Mouse (Mus musculus) G1E-ER4 (cell line): ENCODE results near the gene Enc1. TPM values are rescaled to one million over a fixed set of nuclear protein-coding genes. Genes with fewer than 3 reads are reported as not detected.

Experiments
- GATA1 ChIP-seq: IDR thresholded peaks from one replicate; pipeline ENCODE4 v1.8.0; 2012; ENCODE audit warnings: low read length, inconsistent platforms
- polyA plus RNA-seq: library from polyadenylated mRNA; stranded (reverse); fragments of >175 nt; gene quantifications from 2 replicates; pipeline ENCODE4 v1.2.3, GENCODE M21; 2012

Gene Enc1
- polyA plus RNA-seq, 1 experiment: not detected

GRCm38 (mm10) chr13:97216196-97216595, 24.7 kb upstream of the Enc1 start:
- TF ChIP-seq GATA1: no peak

- TF ChIP-seq GATA1: no peak
Observed at GRCm38 (mm10) chr13:97220022-97220421, 20.9 kb upstream of the Enc1 start.

- TF ChIP-seq GATA1: no peak
Observed at GRCm38 (mm10) chr13:97223856-97224255, 17.0 kb upstream of the Enc1 start.

GRCm38 (mm10) chr13:97224341-97224982, 16.4 kb upstream of the Enc1 start:
- no peak for TF ChIP-seq GATA1

GRCm38 (mm10) chr13:97225130-97225529, 15.8 kb upstream of the Enc1 start:
- no peak for TF ChIP-seq GATA1

- no peak for TF ChIP-seq GATA1
Observed at GRCm38 (mm10) chr13:97227795-97228194, 13.1 kb upstream of the Enc1 start.

- no peak for TF ChIP-seq GATA1
Observed at GRCm38 (mm10) chr13:97230101-97230500, 10.8 kb upstream of the Enc1 start.

GRCm38 (mm10) chr13:97233092-97233491, 7.8 kb upstream of the Enc1 start:
- TF ChIP-seq GATA1: no peak

GRCm38 (mm10) chr13:97234785-97235417, 6.0 kb upstream of the Enc1 start:
- no peak for TF ChIP-seq GATA1

- no peak for TF ChIP-seq GATA1
Observed at GRCm38 (mm10) chr13:97235911-97236310, 5.0 kb upstream of the Enc1 start.

- no peak for TF ChIP-seq GATA1
Observed at GRCm38 (mm10) chr13:97237700-97238099, 3.2 kb upstream of the Enc1 start.

- no peak for TF ChIP-seq GATA1
Observed at GRCm38 (mm10) chr13:97238181-97238981, 2.5 kb upstream of the Enc1 start.

- no peak for TF ChIP-seq GATA1
Observed at GRCm38 (mm10) chr13:97239343-97240180, 1.3 kb upstream of the Enc1 start.

- TF ChIP-seq GATA1: no peak
Observed at GRCm38 (mm10) chr13:97240279-97240964, 483 bp upstream of the Enc1 start.

GRCm38 (mm10) chr13:97241787-97242280, 929 bp downstream of the Enc1 start:
- no peak for TF ChIP-seq GATA1
